Mouse (Mus musculus): ENCODE measurements around the gene Sys1. TPM values are rescaled to one million over a fixed set of nuclear protein-coding genes. Genes with fewer than 3 reads are reported as not detected.

Sys1 gene
- polyA plus RNA-seq, 1 experiment from 2014 or later, result 53.6 TPM

DNA sequence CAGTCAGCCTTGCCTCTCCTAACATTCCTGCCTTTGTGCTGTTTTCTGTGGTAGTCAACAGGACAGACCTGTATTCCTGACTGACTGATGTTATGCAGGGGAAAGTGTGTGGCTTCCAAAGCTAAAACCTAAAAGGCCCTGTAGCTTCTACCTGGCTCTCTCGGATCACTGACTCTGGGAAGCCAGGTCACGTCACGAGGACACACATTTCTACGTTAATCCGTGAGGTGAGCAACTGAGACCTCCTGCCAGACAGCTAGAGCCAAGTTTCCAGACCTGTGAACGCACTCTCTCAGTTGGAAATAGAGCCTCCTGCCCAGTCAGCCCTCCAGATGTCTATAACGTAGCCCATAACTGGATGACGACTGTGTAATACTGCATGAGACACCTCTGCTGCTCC is 34.8 kb upstream of the Sys1 start:
- no peak overlapping the region for H3K4me3 ChIP-seq (ENCODE audit: low read depth, low read length)
- 85% methylated on average over 8 of the region's 8 CpGs for WGBS
- H3K36me3 ChIP-seq (ENCODE audit: control insufficient read depth, insufficient read depth, low read length), result no peaks in the 10 kb centered on the region
- no peak overlapping the region for H3K9ac ChIP-seq (ENCODE audit: low read length)
- no peaks in the 10 kb centered on the region for H3K27me3 ChIP-seq (ENCODE audit: control insufficient read depth, insufficient read depth, low read length)
- H3K4me1 ChIP-seq (ENCODE audit: control insufficient read depth, insufficient read depth, low read length), result 0 out of 2 replicates have a peak, but pooled peaks cover 7% of the 10 kb centered on the region
- no peak for ATAC-seq (ENCODE audit: insufficient number of reproducible peaks, low FRiP score, low TSS enrichment, low read depth)
- no peak for DNase-seq (ENCODE audit: low spot score)
- H3K4me2 ChIP-seq (ENCODE audit: low read depth, severe bottlenecking), result no peak overlapping the region
- no peak overlapping the region for H3K27ac ChIP-seq (replicated peaks; ENCODE audit: low read depth, low read length)
- H3K9me3 ChIP-seq (ENCODE audit: control insufficient read depth, low read length), result no peaks in the 10 kb centered on the region

DNA sequence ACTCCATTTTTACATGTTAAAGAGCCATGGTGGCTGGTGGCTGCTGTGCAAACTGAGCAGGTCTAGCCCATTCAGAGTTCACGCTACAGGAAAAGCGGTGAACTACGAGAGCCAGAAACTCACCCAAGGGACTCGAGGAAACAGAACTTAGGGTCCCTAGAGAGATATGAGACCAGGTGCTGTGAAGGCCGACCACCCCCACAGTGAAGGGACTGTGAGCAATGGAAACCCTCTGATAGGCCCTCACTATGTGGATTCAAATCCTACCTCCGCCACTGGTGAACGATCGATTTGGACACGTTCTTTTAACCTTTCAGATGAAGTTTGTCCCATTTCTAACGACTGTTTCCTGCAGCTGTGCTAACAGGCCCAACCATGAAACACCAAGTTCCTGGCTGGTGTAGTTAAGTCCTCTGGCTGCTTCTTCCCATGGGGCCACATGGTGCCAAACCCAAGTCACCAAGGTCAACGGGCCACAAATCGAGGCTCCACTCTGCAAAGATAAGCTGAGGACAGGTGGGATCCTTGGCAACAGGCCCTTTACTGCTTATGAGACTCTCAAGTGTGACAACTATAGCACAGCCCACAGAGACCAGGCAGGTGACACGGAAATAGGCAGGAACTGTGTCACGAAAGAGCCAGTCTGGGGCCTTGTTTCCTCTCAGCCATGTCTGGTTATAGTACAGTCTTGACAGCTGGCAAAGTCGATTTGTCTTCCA is 33.9 kb upstream of the Sys1 start:
- no peak for DNase-seq (ENCODE audit: low spot score)
- Histone ChIP-seq H3K27ac (replicated peaks; ENCODE audit: low read depth, low read length) (no peak overlapping the region), H3K4me3 (ENCODE audit: low read depth, low read length) (no peak overlapping the region), H3K36me3 (ENCODE audit: control insufficient read depth, insufficient read depth, low read length) (no peaks in the 10 kb centered on the region), H3K9ac (ENCODE audit: low read length) (no peak overlapping the region), H3K4me2 (ENCODE audit: low read depth, severe bottlenecking) (no peak overlapping the region), H3K27me3 (ENCODE audit: control insufficient read depth, insufficient read depth, low read length) (no peaks in the 10 kb centered on the region), H3K9me3 (ENCODE audit: control insufficient read depth, low read length) (no peaks in the 10 kb centered on the region), H3K4me1 (ENCODE audit: control insufficient read depth, insufficient read depth, low read length) (0 out of 2 replicates have a peak, but pooled peaks cover 7% of the 10 kb centered on the region)
- ATAC-seq (ENCODE audit: insufficient number of reproducible peaks, low FRiP score, low TSS enrichment, low read depth), result no peak
- 87% methylated on average over 15 of the region's 15 CpGs for WGBS

DNA sequence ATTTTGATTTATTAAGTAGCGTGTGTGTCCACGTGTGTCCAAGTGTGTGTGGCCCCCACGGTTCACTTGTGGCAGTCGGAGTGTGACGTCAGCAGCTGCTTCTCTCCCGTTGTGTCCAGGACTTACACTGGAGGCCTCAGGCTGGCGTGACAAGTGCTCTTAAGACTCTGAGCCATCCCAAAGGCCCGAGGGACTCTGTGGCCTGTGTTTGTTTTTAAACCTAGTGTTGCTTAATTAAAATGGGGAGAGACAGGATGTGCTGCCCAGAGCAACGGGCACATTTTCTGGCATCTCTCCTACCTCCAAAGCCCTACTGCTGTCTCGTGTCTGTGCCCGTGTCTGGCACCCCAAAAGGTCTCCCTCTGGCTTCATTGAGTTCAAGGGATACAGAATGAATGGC is 33.3 kb upstream of the Sys1 start:
- no peaks in the 10 kb centered on the region for H3K36me3 ChIP-seq (ENCODE audit: control insufficient read depth, insufficient read depth, low read length)
- no peak overlapping the region for H3K9ac ChIP-seq (ENCODE audit: low read length)
- 0 out of 2 replicates have a peak, but pooled peaks cover 7% of the 10 kb centered on the region for H3K4me1 ChIP-seq (ENCODE audit: control insufficient read depth, insufficient read depth, low read length)
- no peak overlapping the region for H3K4me3 ChIP-seq (ENCODE audit: low read depth, low read length)
- H3K27me3 ChIP-seq (ENCODE audit: control insufficient read depth, insufficient read depth, low read length), result no peaks in the 10 kb centered on the region
- 94% methylated on average over 11 of the region's 11 CpGs for WGBS
- ATAC-seq (ENCODE audit: insufficient number of reproducible peaks, low FRiP score, low TSS enrichment, low read depth) (no peak), DNase-seq (ENCODE audit: low spot score) (no peak)
- no peak overlapping the region for H3K4me2 ChIP-seq (ENCODE audit: low read depth, severe bottlenecking)
- no peaks in the 10 kb centered on the region for H3K9me3 ChIP-seq (ENCODE audit: control insufficient read depth, low read length)
- no peak overlapping the region for H3K27ac ChIP-seq (replicated peaks; ENCODE audit: low read depth, low read length)

DNA sequence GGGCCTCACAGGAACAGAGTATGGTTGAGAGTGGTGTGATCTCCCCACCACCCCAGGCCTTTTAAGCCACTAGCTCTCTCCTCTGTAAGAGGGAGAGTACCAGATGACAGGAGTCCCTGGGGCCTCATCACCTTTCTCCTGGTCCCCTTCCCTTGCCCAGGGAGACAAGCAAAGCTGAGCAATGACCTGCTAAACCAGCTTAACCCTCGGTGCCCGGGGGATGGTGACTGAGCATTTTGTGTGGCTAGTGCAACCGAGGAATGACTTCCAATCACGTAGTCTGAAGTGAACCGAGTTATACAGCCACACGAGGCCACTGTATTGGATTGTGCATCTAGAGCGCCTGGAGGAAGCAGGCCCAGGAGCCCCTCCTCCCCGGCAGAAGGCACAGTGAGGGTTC is 32.4 kb upstream of the Sys1 start:
- H3K9ac ChIP-seq (ENCODE audit: low read length), result no peak overlapping the region
- 88% methylated on average over 8 of the region's 8 CpGs for WGBS
- no peak overlapping the region for H3K27ac ChIP-seq (replicated peaks; ENCODE audit: low read depth, low read length)
- H3K9me3 ChIP-seq (ENCODE audit: control insufficient read depth, low read length), result no peaks in the 10 kb centered on the region
- H3K27me3 ChIP-seq (ENCODE audit: control insufficient read depth, insufficient read depth, low read length), result no peaks in the 10 kb centered on the region
- DNase-seq (ENCODE audit: low spot score) (no peak), ATAC-seq (ENCODE audit: insufficient number of reproducible peaks, low FRiP score, low TSS enrichment, low read depth) (no peak)
- H3K36me3 ChIP-seq (ENCODE audit: control insufficient read depth, insufficient read depth, low read length), result no peaks in the 10 kb centered on the region
- H3K4me2 ChIP-seq (ENCODE audit: low read depth, severe bottlenecking), result no peak overlapping the region
- 0 out of 2 replicates have a peak, but pooled peaks cover 7% of the 10 kb centered on the region for H3K4me1 ChIP-seq (ENCODE audit: control insufficient read depth, insufficient read depth, low read length)
- H3K4me3 ChIP-seq (ENCODE audit: low read depth, low read length), result no peak overlapping the region

DNA sequence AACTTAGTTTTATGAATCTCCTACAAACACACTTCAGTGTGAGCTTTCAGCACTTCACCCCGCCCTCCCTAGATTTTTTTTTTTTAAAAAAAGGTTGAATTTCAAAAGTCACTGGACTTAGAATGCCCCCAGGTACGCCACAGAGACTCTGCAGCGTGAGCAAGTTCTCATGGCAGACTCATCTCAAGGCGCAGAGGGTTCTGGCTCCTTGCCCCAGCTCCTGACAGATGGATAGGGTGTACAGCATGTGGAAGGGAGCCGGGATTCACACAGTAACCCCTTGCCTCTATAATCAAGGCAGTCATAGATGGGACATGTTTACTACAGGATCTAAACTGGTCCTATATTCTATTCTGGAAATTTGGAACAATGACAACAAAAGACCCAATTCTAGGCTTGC is 31.4 kb upstream of the Sys1 start:
- ATAC-seq (ENCODE audit: insufficient number of reproducible peaks, low FRiP score, low TSS enrichment, low read depth) (no peak), DNase-seq (ENCODE audit: low spot score) (no peak)
- Histone ChIP-seq H3K36me3 (ENCODE audit: control insufficient read depth, insufficient read depth, low read length) (no peaks in the 10 kb centered on the region), H3K4me3 (ENCODE audit: low read depth, low read length) (no peak overlapping the region), H3K27ac (replicated peaks; ENCODE audit: low read depth, low read length) (no peak overlapping the region), H3K4me1 (ENCODE audit: control insufficient read depth, insufficient read depth, low read length) (peaks cover 3% of the 10 kb centered on the region; the same call in 1 of the 2 replicates), H3K4me2 (ENCODE audit: low read depth, severe bottlenecking) (no peak overlapping the region), H3K9ac (ENCODE audit: low read length) (no peak overlapping the region), H3K27me3 (ENCODE audit: control insufficient read depth, insufficient read depth, low read length) (no peaks in the 10 kb centered on the region), H3K9me3 (ENCODE audit: control insufficient read depth, low read length) (no peaks in the 10 kb centered on the region)
- 86% methylated on average over 5 of the region's 5 CpGs for WGBS

DNA sequence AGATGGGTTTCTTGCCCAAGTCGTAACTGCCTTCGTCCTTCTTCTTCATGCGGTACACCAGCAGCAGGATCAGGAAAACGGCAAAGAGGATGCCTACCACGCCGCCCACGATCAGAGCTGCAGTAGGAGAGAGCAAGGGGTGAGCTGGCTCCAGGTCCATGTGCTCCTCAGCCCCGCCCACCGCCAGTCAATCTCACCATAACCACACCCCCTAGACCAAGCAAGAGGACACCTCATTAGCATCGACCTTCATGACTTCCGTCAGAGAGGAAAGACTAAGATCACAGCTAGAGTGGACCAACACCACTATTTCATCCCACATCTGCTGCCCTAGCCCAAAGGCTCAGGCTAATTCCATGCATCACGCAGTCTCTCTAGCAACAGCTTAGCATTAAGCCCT is 30.6 kb upstream of the Sys1 start:
- Histone ChIP-seq H3K4me2 (ENCODE audit: low read depth, severe bottlenecking) (no peak overlapping the region), H3K4me3 (ENCODE audit: low read depth, low read length) (no peak overlapping the region), H3K36me3 (ENCODE audit: control insufficient read depth, insufficient read depth, low read length) (no peaks in the 10 kb centered on the region), H3K4me1 (ENCODE audit: control insufficient read depth, insufficient read depth, low read length) (peaks cover 9% of the 10 kb centered on the region; the same call in 1 of the 2 replicates), H3K9me3 (ENCODE audit: control insufficient read depth, low read length) (no peaks in the 10 kb centered on the region), H3K27me3 (ENCODE audit: control insufficient read depth, insufficient read depth, low read length) (no peaks in the 10 kb centered on the region), H3K27ac (replicated peaks; ENCODE audit: low read depth, low read length) (no peak overlapping the region), H3K9ac (ENCODE audit: low read length) (no peak overlapping the region)
- WGBS, result 20% methylated on average over 12 of the region's 12 CpGs
- no peak for ATAC-seq (ENCODE audit: insufficient number of reproducible peaks, low FRiP score, low TSS enrichment, low read depth)
- DNase-seq (ENCODE audit: low spot score), result peak; percentile 48

DNA sequence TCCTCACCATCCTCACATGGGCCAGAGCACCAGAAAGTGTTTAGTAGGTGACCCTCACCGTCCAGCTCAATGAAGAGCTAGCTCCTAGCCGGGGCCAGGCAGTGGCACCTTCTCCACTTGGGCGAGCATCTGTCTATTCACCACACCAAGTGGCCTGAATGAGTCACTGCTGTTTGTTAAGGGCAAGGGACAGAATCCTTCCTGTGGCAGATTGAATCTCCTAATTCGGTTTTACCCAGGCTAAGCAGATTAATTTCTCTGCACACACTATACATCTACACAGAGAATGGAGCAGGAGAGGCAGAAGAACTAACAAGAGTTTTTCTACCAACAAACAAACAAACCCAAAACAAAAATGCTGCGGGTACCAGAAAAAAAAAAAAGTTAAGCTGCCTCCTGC is 29.8 kb upstream of the Sys1 start:
- H3K9ac ChIP-seq (ENCODE audit: low read length), result no peak overlapping the region
- no peak for ATAC-seq (ENCODE audit: insufficient number of reproducible peaks, low FRiP score, low TSS enrichment, low read depth)
- no peak overlapping the region for H3K4me2 ChIP-seq (ENCODE audit: low read depth, severe bottlenecking)
- H3K9me3 ChIP-seq (ENCODE audit: control insufficient read depth, low read length), result no peaks in the 10 kb centered on the region
- no peak overlapping the region for H3K27ac ChIP-seq (replicated peaks; ENCODE audit: low read depth, low read length)
- peaks cover 15% of the 10 kb centered on the region; the same call in 1 of the 2 replicates for H3K4me1 ChIP-seq (ENCODE audit: control insufficient read depth, insufficient read depth, low read length)
- no peak overlapping the region for H3K4me3 ChIP-seq (ENCODE audit: low read depth, low read length)
- no peak for DNase-seq (ENCODE audit: low spot score)
- H3K27me3 ChIP-seq (ENCODE audit: control insufficient read depth, insufficient read depth, low read length), result no peaks in the 10 kb centered on the region
- WGBS, result 79% methylated on average over 5 of the region's 5 CpGs
- H3K36me3 ChIP-seq (ENCODE audit: control insufficient read depth, insufficient read depth, low read length), result no peaks in the 10 kb centered on the region

DNA sequence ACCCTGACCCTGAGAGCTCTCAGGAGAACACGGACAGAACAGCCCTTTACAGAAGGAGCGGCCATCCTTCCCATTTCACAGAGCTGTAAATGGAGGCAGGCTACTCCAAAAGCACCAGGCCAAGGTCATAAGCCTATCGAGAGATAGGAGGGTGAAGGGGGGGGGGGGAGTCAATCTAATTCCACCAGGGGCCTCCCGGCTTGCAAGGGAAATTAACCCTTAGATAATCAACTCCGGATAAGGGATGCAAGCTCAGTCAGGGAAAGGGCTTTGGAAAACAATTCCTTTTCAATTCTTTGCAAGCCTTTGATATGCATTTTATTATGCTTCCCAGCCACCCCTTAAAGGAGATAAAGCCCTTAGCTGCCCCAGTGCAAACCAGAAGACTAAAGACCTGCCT is 28.3 kb upstream of the Sys1 start:
- Histone ChIP-seq H3K9ac (ENCODE audit: low read length) (no peak overlapping the region), H3K27ac (replicated peaks; ENCODE audit: low read depth, low read length) (no peak overlapping the region), H3K4me3 (ENCODE audit: low read depth, low read length) (no peak overlapping the region), H3K4me2 (ENCODE audit: low read depth, severe bottlenecking) (no peak overlapping the region), H3K4me1 (ENCODE audit: control insufficient read depth, insufficient read depth, low read length) (peaks cover 25% of the 10 kb centered on the region), H3K27me3 (ENCODE audit: control insufficient read depth, insufficient read depth, low read length) (no peaks in the 10 kb centered on the region), H3K36me3 (ENCODE audit: control insufficient read depth, insufficient read depth, low read length) (no peaks in the 10 kb centered on the region), H3K9me3 (ENCODE audit: control insufficient read depth, low read length) (no peaks in the 10 kb centered on the region)
- DNase-seq (ENCODE audit: low spot score) (no peak), ATAC-seq (ENCODE audit: insufficient number of reproducible peaks, low FRiP score, low TSS enrichment, low read depth) (no peak)
- 22% methylated on average over 5 of the region's 5 CpGs for WGBS

Measured in limb, embryonic 11.5 days (tissue).